Mouse (Mus musculus): ENCODE measurements around the gene Ppbp. TPM values are rescaled to one million over a fixed set of nuclear protein-coding genes. Genes with fewer than 3 reads are reported as not detected.
"Not testable (repeated sequence)": the region's sequence is repeated elsewhere in the genome, so short reads cannot be mapped to it uniquely, and the experiment has no call there.

The Ppbp gene
- polyA plus RNA-seq, 1 experiment, result 0.06 TPM

GRCm38 (mm10) chr5:90789306-90790073 lies 21.2 kb downstream of the Ppbp start:
- Histone ChIP-seq H3K79me3 (ENCODE audit: low read depth) (no peaks in the 10 kb centered on the region), H3K27me3 (ENCODE audit: control insufficient read depth, insufficient read depth, insufficient read length) (no peaks in the 10 kb centered on the region), H3K4me3 (ENCODE audit: insufficient read depth, poor library complexity, severe bottlenecking) (no peak overlapping the region), H3K79me2 (ENCODE audit: control insufficient read depth, insufficient read depth) (no peaks in the 10 kb centered on the region), H3K36me3 (ENCODE audit: control insufficient read depth, insufficient read depth) (no peaks in the 10 kb centered on the region), H3ac (ENCODE audit: control insufficient read depth, insufficient read length, low read depth) (no peak overlapping the region)
- TF ChIP-seq CEBPB (IDR thresholded peaks at IDR 0.05; ENCODE audit: low read depth), result no peak
- TF ChIP-seq MYOG (IDR thresholded peaks at IDR 0.05; ENCODE audit: control insufficient read depth, extremely low read depth, insufficient read length), result no peak
- TF ChIP-seq FOSL1 (IDR thresholded peaks at IDR 0.05; ENCODE audit: insufficient read depth, low read length, poor library complexity, severe bottlenecking), result no peak
- TF ChIP-seq MYOD1 (IDR thresholded peaks at IDR 0.05; ENCODE audit: control insufficient read depth, insufficient read length, low read depth), result no peak
- TF ChIP-seq MAX (IDR thresholded peaks at IDR 0.05), result no peak
- no peak for TF ChIP-seq USF1 (IDR thresholded peaks at IDR 0.05; ENCODE audit: low read depth)
- TF ChIP-seq CTCF (IDR thresholded peaks at IDR 0.05; ENCODE audit: control insufficient read depth, insufficient read depth, insufficient read length), result no peak

- H3K36me3 ChIP-seq (ENCODE audit: control insufficient read depth, insufficient read depth), result no peaks in the 10 kb centered on the region
- H3ac ChIP-seq (ENCODE audit: control insufficient read depth, insufficient read length, low read depth), result no peak overlapping the region
- TF ChIP-seq FOSL1 (IDR thresholded peaks at IDR 0.05; ENCODE audit: insufficient read depth, low read length, poor library complexity, severe bottlenecking) (no peak), MYOG (IDR thresholded peaks at IDR 0.05; ENCODE audit: control insufficient read depth, extremely low read depth, insufficient read length) (no peak), USF1 (IDR thresholded peaks at IDR 0.05; ENCODE audit: low read depth) (no peak), MYOD1 (IDR thresholded peaks at IDR 0.05; ENCODE audit: control insufficient read depth, insufficient read length, low read depth) (no peak)
- H3K4me3 ChIP-seq (ENCODE audit: insufficient read depth, poor library complexity, severe bottlenecking), result no peak overlapping the region
- H3K27me3 ChIP-seq (ENCODE audit: control insufficient read depth, insufficient read depth, insufficient read length), result no peaks in the 10 kb centered on the region
- H3K79me2 ChIP-seq (ENCODE audit: control insufficient read depth, insufficient read depth), result no peaks in the 10 kb centered on the region
- no peaks in the 10 kb centered on the region for H3K79me3 ChIP-seq (ENCODE audit: low read depth)
These were observed 21.8 kb downstream of the Ppbp start for GRCm38 (mm10) chr5:90790074-90790502.

- TF ChIP-seq USF1 (IDR thresholded peaks at IDR 0.05; ENCODE audit: low read depth), result no peak
- no peak for TF ChIP-seq MAX (IDR thresholded peaks at IDR 0.05)
- no peak for TF ChIP-seq CTCF (IDR thresholded peaks at IDR 0.05; ENCODE audit: control insufficient read depth, insufficient read depth, insufficient read length)
- no peak for TF ChIP-seq MYOG (IDR thresholded peaks at IDR 0.05; ENCODE audit: control insufficient read depth, extremely low read depth, insufficient read length)
- TF ChIP-seq FOSL1 (IDR thresholded peaks at IDR 0.05; ENCODE audit: insufficient read depth, low read length, poor library complexity, severe bottlenecking), result no peak
- no peak for TF ChIP-seq CEBPB (IDR thresholded peaks at IDR 0.05; ENCODE audit: low read depth)
- TF ChIP-seq MYOD1 (IDR thresholded peaks at IDR 0.05; ENCODE audit: control insufficient read depth, insufficient read length, low read depth), result no peak
- Histone ChIP-seq H3K27me3 (ENCODE audit: control insufficient read depth, insufficient read depth, insufficient read length) (no peaks in the 10 kb centered on the region), H3K79me2 (ENCODE audit: control insufficient read depth, insufficient read depth) (no peaks in the 10 kb centered on the region), H3ac (ENCODE audit: control insufficient read depth, insufficient read length, low read depth) (no peak within 1 kb of the TSS), H3K79me3 (ENCODE audit: low read depth) (no peaks in the 10 kb centered on the region), H3K4me3 (ENCODE audit: insufficient read depth, poor library complexity, severe bottlenecking) (no peak within 1 kb of the TSS), H3K36me3 (ENCODE audit: control insufficient read depth, insufficient read depth) (no peaks in the 10 kb centered on the region)
These were observed 25.9 kb downstream of the Ppbp start, which contains the start of gene Cxcl15 for GRCm38 (mm10) chr5:90794195-90794625. Gene Cxcl15 (plus strand): TSS chr5:90794534.

GRCm38 (mm10) chr5:90795392-90795791 lies 27.1 kb downstream of the Ppbp start:
- not testable (repeated sequence) for H3K79me3 ChIP-seq (ENCODE audit: low read depth)

GRCm38 (mm10) chr5:90804574-90804973 lies 36.3 kb downstream of the Ppbp start:
- Histone ChIP-seq H3K79me2 (ENCODE audit: control insufficient read depth, insufficient read depth) (no peaks in the 10 kb centered on the region), H3K36me3 (ENCODE audit: control insufficient read depth, insufficient read depth) (no peaks in the 10 kb centered on the region), H3K4me3 (ENCODE audit: insufficient read depth, poor library complexity, severe bottlenecking) (no peak overlapping the region), H3K79me3 (ENCODE audit: low read depth) (no peaks in the 10 kb centered on the region), H3ac (ENCODE audit: control insufficient read depth, insufficient read length, low read depth) (no peak overlapping the region), H3K27me3 (ENCODE audit: control insufficient read depth, insufficient read depth, insufficient read length) (no peaks in the 10 kb centered on the region)
- TF ChIP-seq FOSL1 (IDR thresholded peaks at IDR 0.05; ENCODE audit: insufficient read depth, low read length, poor library complexity, severe bottlenecking) (no peak), USF1 (IDR thresholded peaks at IDR 0.05; ENCODE audit: low read depth) (no peak), MYOG (IDR thresholded peaks at IDR 0.05; ENCODE audit: control insufficient read depth, extremely low read depth, insufficient read length) (no peak), CEBPB (IDR thresholded peaks at IDR 0.05; ENCODE audit: low read depth) (no peak), MYOD1 (IDR thresholded peaks at IDR 0.05; ENCODE audit: control insufficient read depth, insufficient read length, low read depth) (no peak), MAX (IDR thresholded peaks at IDR 0.05) (no peak), CTCF (IDR thresholded peaks at IDR 0.05; ENCODE audit: control insufficient read depth, insufficient read depth, insufficient read length) (no peak)

More at GRCm38 (mm10) chr5:90795392-90795791, 27.1 kb downstream of the Ppbp start:
- H3K79me2 ChIP-seq (ENCODE audit: control insufficient read depth, insufficient read depth); H3K4me3 ChIP-seq (ENCODE audit: insufficient read depth, poor library complexity, severe bottlenecking); H3K27me3 ChIP-seq (ENCODE audit: control insufficient read depth, insufficient read depth, insufficient read length); H3ac ChIP-seq (ENCODE audit: control insufficient read depth, insufficient read length, low read depth); H3K36me3 ChIP-seq (ENCODE audit: control insufficient read depth, insufficient read depth): not testable (repeated sequence)

- Histone ChIP-seq H3K27me3 (ENCODE audit: control insufficient read depth, insufficient read depth, insufficient read length) (no peaks in the 10 kb centered on the region), H3K36me3 (ENCODE audit: control insufficient read depth, insufficient read depth) (no peaks in the 10 kb centered on the region), H3ac (ENCODE audit: control insufficient read depth, insufficient read length, low read depth) (no peak overlapping the region), H3K79me3 (ENCODE audit: low read depth) (no peaks in the 10 kb centered on the region), H3K4me3 (ENCODE audit: insufficient read depth, poor library complexity, severe bottlenecking) (no peak overlapping the region), H3K79me2 (ENCODE audit: control insufficient read depth, insufficient read depth) (no peaks in the 10 kb centered on the region)
- TF ChIP-seq USF1 (IDR thresholded peaks at IDR 0.05; ENCODE audit: low read depth) (no peak), FOSL1 (IDR thresholded peaks at IDR 0.05; ENCODE audit: insufficient read depth, low read length, poor library complexity, severe bottlenecking) (no peak), CTCF (IDR thresholded peaks at IDR 0.05; ENCODE audit: control insufficient read depth, insufficient read depth, insufficient read length) (no peak), MYOG (IDR thresholded peaks at IDR 0.05; ENCODE audit: control insufficient read depth, extremely low read depth, insufficient read length) (no peak), MYOD1 (IDR thresholded peaks at IDR 0.05; ENCODE audit: control insufficient read depth, insufficient read length, low read depth) (no peak), CEBPB (IDR thresholded peaks at IDR 0.05; ENCODE audit: low read depth) (no peak), MAX (IDR thresholded peaks at IDR 0.05) (no peak)
These were observed 37.7 kb downstream of the Ppbp start for GRCm38 (mm10) chr5:90806050-90806449.

Data from C2C12 (cell line).